Mouse (Mus musculus): ENCODE measurements at regions not wholly inside any gene's neighbourhood (a gene's known extent, or its start where the extent isn't known, plus 50 kb on each side); places are given as distances from the start of the nearest gene placed in this dataset.

GRCm38 (mm10) chr11:27833736-27834135, 505.9 kb downstream of the Gm6685 start:
- no peak for DNase-seq (ENCODE audit: low read depth)

DNA sequence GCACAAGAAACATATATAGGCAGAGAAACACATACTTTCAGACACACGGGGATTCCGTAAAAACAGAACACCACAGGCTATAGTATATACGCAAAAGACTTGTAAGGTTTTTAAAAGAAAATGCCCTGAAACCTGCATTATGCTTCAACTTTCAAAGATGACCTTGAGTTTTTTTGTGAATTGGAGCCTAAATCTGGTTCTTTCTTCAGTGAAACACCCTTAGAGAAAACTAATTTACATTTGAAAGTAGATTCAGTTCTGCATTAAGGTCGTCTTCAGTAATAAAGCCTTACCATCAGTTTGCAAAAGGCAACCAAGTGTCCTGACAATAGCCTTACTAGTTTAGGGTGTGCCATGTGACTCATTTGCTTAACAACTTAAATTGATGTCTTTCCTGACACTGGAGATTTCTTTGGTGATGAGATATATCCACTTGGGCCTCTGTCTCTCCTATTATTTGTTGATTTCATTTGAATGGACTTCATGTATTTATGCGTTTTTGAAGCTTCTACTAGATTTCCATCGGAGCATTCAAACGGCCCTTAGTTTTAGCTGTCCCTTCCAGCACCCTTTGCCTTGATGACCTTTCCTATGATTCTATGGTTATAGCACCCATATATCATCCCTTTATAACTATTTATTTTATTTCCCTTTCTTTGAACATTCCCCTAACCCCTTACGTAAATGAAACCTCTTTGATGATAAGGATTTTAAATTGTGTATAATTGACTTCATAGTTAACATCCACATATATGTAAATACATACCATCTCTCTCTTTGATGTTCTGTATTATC, 539.6 kb downstream of the Gm6685 start:
- no peak for DNase-seq (ENCODE audit: low read depth)

- no peak for DNase-seq (ENCODE audit: low read depth)
Observed at GRCm38 (mm10) chr11:27753913-27754218, 585.8 kb downstream of the Gm6685 start.

DNA sequence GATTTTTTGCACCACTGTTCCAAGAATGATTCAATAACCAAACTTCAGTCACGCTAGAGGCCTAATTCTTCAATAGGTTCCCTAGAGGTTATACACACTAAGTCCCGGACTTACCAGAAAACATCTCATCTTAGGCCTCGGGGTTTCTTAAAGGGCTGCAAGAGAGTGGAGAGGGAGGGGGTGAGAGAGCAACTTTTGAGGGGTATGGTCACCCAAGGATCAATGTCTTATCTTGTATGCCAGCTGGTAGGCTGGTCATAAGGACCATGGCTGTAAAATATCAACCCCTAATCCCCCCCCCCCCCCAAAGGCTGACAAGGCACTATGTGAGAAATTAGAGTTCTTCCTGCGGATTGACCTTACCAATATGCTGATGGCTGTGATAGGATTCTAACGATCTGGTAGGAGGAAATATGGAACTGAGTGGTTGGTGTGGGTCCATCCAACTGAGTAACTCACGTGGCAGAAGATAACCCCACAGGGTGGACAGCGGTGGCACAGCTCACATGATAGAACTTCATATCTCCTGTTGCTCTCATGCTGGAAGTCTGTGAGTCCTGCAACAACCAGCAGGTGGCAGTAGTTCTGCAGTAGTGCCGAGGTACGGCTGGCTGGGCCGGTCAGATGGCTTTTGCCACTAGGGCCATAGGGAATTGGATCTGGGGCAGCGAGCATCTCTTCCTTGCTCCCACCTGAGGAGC, 586.3 kb downstream of the Gm6685 start:
- DNase-seq (ENCODE audit: low read depth): peak; percentile 48

DNA sequence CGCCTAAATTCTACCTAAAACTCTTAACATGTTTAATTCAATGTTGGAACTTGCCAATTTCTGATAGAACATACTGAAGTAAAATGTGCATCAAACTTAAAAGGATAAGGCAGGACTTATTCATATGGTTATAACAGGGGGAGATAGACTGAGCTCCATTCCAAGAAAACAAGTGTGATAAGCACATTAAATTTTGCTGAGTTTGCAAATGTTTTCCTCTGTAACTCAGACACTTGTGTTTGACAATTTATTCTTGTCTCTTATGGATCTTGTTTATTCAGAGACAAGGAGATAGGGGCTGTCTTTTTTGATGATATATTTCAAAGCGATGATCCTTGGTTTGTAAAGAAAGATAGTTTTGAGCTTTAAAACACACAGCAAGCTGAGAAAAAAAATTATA, 613.6 kb downstream of the Gm6685 start:
- no peak for DNase-seq (ENCODE audit: low read depth)

DNA sequence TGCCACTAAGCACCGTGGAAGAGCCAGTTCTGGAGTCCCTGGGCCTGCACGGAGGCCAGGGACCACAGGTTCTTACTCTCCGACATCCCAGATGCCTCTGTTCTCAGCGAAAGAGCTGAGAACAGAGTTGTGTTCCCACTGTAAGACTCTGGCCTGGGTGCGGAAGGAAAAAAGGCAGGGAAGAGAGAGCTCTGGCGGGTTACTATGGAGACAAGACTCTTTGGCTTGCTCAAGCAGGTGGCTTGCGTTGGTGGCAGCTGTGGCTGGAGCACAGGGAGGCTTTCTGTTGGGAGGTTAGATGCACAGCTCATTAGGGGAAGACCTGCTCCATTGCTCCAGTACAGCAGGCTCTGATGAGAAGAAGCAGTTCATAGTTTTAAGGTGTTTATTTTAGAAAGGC, 618.3 kb downstream of the Gm6685 start:
- DNase-seq (ENCODE audit: low read depth): no peak

DNA sequence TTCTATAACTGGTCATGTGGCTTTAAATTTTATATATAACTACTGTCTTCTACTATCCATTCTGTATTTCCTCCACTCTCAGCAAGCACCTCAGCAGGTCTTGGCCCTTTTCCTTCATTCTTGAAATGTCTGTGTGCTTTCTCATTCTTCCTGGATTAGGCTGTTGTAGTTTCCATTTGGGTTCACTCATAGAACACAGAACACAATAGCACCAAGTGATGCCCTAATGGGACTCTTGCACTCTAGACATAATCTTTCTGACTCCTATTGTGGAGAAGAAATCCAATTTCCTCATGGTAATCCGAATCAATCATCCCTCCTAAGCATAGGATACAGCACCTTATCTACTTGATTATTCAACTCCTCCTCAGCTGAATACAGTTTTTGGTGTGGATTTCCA, 667.2 kb downstream of the Gm6685 start:
- DNase-seq (ENCODE audit: low read depth): no peak

Data from 416B (cell line).